Mouse (Mus musculus) kidney, adult 2 months (tissue): ENCODE results near the gene Krt6b.

Source experiments
- CTCF ChIP-seq: fragments of 200-500 bp; conservative IDR thresholded peaks from 2 replicates; pipeline ENCODE4 v1.5.1; 2011; ENCODE audit warnings: low read depth, mild to moderate bottlenecking, control low read depth, low read length, moderate library complexity, mixed read lengths; ENCODE audit not compliant: insufficient read depth, insufficient read length
- POLR2A ChIP-seq: fragments of 200-500 bp; IDR thresholded peaks from one replicate; pipeline ENCODE4 v1.6.1; 2011; ENCODE audit warnings: low read depth, low read length, control low read depth

- TF ChIP-seq CTCF (no peak), POLR2A (no peak)
These were observed 19.1 kb upstream of the Krt6b start for GRCm38 (mm10) chr15:101699192-101699591.
